Mouse (Mus musculus): ENCODE measurements at regions not wholly inside any gene's neighbourhood (a gene's known extent, or its start where the extent isn't known, plus 50 kb on each side); places are given as distances from the start of the nearest gene placed in this dataset.

- Histone ChIP-seq H3K27me3 (ENCODE audit: insufficient read depth, low read length) (no peaks in the 10 kb centered on the region), H3K27ac (ENCODE audit: low read length) (no peak overlapping the region), H3K4me3 (ENCODE audit: low read length) (no peak overlapping the region), H3K9ac (replicated peaks; ENCODE audit: low read length) (no peak overlapping the region), H3K36me3 (ENCODE audit: insufficient read depth, low read length) (no peaks in the 10 kb centered on the region), H3K4me2 (replicated peaks; ENCODE audit: low read depth, low read length) (no peak overlapping the region), H3K4me1 (ENCODE audit: insufficient read depth, low read length) (peaks cover 5% of the 10 kb centered on the region), H3K9me3 (ENCODE audit: low read length) (no peaks in the 10 kb centered on the region)
- 0 out of 2 replicates have a peak, but pooled peaks have one; percentile 27 for ATAC-seq (ENCODE audit: low FRiP score, low TSS enrichment)
- 39% methylated on average over 9 of the region's 9 CpGs for WGBS
Observed at GRCm38 (mm10) chr13:5425491-5426232, 435.6 kb upstream of the Klf6 start.

- peaks cover 3% of the 10 kb centered on the region; the same call in 1 of the 2 replicates for H3K9me3 ChIP-seq (ENCODE audit: low read length)
- no peak overlapping the region for H3K9ac ChIP-seq (replicated peaks; ENCODE audit: low read length)
- no peaks in the 10 kb centered on the region for H3K27me3 ChIP-seq (ENCODE audit: insufficient read depth, low read length)
- WGBS = 10% methylated on average over 1 of the region's 1 CpGs
- H3K36me3 ChIP-seq (ENCODE audit: insufficient read depth, low read length) = no peaks in the 10 kb centered on the region
- no peak overlapping the region for H3K4me3 ChIP-seq (ENCODE audit: low read length)
- no peak for ATAC-seq (ENCODE audit: low FRiP score, low TSS enrichment)
- no peak overlapping the region for H3K27ac ChIP-seq (ENCODE audit: low read length)
- no peak overlapping the region for H3K4me2 ChIP-seq (replicated peaks; ENCODE audit: low read depth, low read length)
- no peaks in the 10 kb centered on the region for H3K4me1 ChIP-seq (ENCODE audit: insufficient read depth, low read length)
Observed at GRCm38 (mm10) chr13:5433652-5434051, 427.6 kb upstream of the Klf6 start.

DNA sequence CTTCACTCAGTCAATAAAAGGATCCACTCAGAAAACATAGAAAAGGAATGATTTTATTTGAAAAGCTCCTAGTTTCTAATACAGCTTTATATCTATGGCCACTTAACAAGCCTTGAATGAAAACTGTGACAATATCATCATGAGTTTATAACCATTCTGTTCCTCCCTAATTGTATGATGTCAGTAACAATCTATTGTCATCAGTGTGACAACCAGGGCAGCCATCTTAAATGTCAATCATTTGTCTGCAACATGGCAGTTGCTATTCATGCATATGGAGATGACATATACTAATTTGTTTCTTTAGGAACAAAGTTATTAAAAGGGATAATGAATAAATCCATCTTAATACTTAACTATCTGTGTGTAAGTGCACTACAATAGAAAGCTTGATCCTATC, 426.2 kb upstream of the Klf6 start:
- peaks cover 3% of the 10 kb centered on the region; the same call in 1 of the 2 replicates for H3K9me3 ChIP-seq (ENCODE audit: low read length)
- no peak overlapping the region for H3K9ac ChIP-seq (replicated peaks; ENCODE audit: low read length)
- no peaks in the 10 kb centered on the region for H3K27me3 ChIP-seq (ENCODE audit: insufficient read depth, low read length)
- no peaks in the 10 kb centered on the region for H3K36me3 ChIP-seq (ENCODE audit: insufficient read depth, low read length)
- no peaks in the 10 kb centered on the region for H3K4me1 ChIP-seq (ENCODE audit: insufficient read depth, low read length)
- H3K4me2 ChIP-seq (replicated peaks; ENCODE audit: low read depth, low read length) = no peak overlapping the region
- H3K4me3 ChIP-seq (ENCODE audit: low read length) = no peak overlapping the region
- no peak for ATAC-seq (ENCODE audit: low FRiP score, low TSS enrichment)
- H3K27ac ChIP-seq (ENCODE audit: low read length) = no peak overlapping the region

DNA sequence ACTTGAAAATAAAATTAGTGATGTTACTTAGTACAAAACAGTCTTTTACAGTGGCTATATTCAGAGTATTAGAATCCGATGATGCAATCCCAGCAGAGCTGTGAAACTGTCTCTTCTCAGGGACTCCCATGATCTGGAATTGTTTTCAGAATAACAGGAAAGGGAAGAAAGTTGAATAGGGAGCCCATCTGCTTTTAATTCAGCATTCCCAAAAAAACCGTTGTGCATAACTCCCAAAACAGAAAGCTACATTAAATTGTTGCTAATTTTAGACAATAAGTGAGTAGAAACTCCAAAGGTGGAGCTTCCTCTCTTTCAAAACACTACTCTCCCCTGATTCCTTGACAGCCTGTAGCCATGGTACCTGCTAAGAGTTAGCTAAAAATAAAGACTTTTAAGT, 425.1 kb upstream of the Klf6 start:
- Histone ChIP-seq H3K9ac (replicated peaks; ENCODE audit: low read length) (no peak overlapping the region), H3K9me3 (ENCODE audit: low read length) (peaks cover 3% of the 10 kb centered on the region; the same call in 1 of the 2 replicates), H3K4me3 (ENCODE audit: low read length) (no peak overlapping the region), H3K4me2 (replicated peaks; ENCODE audit: low read depth, low read length) (no peak overlapping the region), H3K4me1 (ENCODE audit: insufficient read depth, low read length) (no peaks in the 10 kb centered on the region), H3K36me3 (ENCODE audit: insufficient read depth, low read length) (no peaks in the 10 kb centered on the region), H3K27me3 (ENCODE audit: insufficient read depth, low read length) (no peaks in the 10 kb centered on the region), H3K27ac (ENCODE audit: low read length) (no peak overlapping the region)
- no peak for ATAC-seq (ENCODE audit: low FRiP score, low TSS enrichment)
- WGBS = 62% methylated on average over 2 of the region's 2 CpGs

DNA sequence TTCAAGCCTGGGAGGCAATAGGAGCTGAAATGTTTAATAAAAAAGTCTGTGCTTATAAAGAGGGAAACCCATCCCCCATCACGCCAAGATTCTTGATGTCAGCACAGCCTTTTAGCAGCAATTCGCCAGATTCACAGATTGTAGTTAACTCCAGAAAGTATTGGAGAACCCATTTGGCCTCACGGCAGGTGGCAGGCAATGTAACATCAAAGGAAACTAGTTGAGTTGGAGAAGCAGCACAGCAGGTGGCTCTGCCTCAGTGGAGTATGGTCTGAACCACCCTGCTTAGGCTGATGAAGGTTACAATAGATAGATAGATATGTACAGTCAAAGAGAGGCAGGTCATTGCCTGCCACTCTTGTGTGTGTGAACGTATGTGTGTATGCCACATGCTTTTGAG, 420.8 kb upstream of the Klf6 start:
- ATAC-seq (ENCODE audit: low FRiP score, low TSS enrichment) = no peak
- Histone ChIP-seq H3K9ac (replicated peaks; ENCODE audit: low read length) (no peak overlapping the region), H3K27ac (ENCODE audit: low read length) (no peak overlapping the region), H3K36me3 (ENCODE audit: insufficient read depth, low read length) (no peaks in the 10 kb centered on the region), H3K9me3 (ENCODE audit: low read length) (no peaks in the 10 kb centered on the region), H3K4me3 (ENCODE audit: low read length) (no peak overlapping the region), H3K4me2 (replicated peaks; ENCODE audit: low read depth, low read length) (no peak overlapping the region), H3K4me1 (ENCODE audit: insufficient read depth, low read length) (no peaks in the 10 kb centered on the region), H3K27me3 (ENCODE audit: insufficient read depth, low read length) (no peaks in the 10 kb centered on the region)
- 55% methylated on average over 4 of the region's 4 CpGs for WGBS

DNA sequence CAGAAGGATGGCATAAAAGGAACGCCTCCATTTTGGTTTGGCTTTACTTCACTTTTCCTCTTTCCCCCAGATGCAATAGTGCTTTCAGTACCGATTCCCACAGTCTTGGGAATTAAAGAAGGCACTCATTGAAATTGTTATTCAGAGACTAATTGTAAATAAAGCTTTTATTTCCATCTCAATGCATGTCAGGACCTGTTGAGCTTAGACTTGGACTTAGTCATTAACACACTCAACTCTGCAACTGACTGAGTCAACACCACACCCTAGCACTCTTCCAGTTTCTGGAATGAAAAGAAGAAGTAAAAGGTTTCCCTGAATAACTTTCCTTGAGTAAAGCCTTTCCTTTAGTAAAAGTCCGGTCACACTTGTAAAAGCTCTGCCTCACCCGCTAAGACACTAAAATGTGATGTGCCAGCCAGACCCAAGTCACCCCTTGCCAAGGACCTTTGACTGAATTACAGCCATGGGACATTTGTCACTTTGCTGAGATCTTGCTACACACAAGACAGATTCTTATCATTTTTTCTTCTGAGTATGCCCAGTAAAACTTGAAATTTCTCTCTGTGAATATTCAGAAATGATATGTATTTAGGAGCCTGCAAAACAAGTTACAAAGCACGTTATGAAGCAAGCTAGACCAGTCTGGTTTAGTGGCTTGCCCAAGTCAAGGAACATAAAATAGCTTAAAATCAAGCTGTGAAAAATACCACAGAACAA, 416.4 kb upstream of the Klf6 start:
- no peak for ATAC-seq (ENCODE audit: low FRiP score, low TSS enrichment)
- 87% methylated on average over 5 of the region's 5 CpGs for WGBS
- H3K4me1 ChIP-seq (ENCODE audit: insufficient read depth, low read length) = no peaks in the 10 kb centered on the region

DNA sequence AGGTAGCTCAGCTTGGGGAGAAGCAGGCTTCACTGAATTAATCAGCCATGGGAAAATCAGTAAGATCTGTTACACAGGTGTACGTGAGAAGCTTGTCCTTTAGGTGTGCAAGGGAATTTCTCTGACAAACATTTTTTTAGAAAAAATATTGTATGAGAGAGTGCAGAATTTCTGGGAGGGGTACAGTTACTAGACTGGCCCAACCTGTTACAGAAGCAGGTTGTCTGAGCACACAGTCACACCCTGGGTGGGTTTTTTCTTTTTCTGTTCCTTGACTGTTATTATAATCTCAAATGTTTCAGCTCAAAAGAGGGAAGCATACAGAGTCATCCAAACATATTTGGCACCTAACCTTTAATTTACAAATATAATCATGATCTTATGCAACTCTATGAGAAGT, 412.7 kb upstream of the Klf6 start:
- Histone ChIP-seq H3K9ac (replicated peaks; ENCODE audit: low read length) (no peak overlapping the region), H3K27ac (ENCODE audit: low read length) (no peak overlapping the region), H3K4me3 (ENCODE audit: low read length) (no peak overlapping the region), H3K4me2 (replicated peaks; ENCODE audit: low read depth, low read length) (no peak overlapping the region), H3K36me3 (ENCODE audit: insufficient read depth, low read length) (no peaks in the 10 kb centered on the region), H3K4me1 (ENCODE audit: insufficient read depth, low read length) (no peaks in the 10 kb centered on the region), H3K27me3 (ENCODE audit: insufficient read depth, low read length) (no peaks in the 10 kb centered on the region), H3K9me3 (ENCODE audit: low read length) (no peaks in the 10 kb centered on the region)
- WGBS = 75% methylated on average over 1 of the region's 1 CpGs
- ATAC-seq (ENCODE audit: low FRiP score, low TSS enrichment) = no peak

More for the DNA sequence above, 416.4 kb upstream of the Klf6 start:
- Histone ChIP-seq H3K4me2 (replicated peaks; ENCODE audit: low read depth, low read length) (no peak overlapping the region), H3K9ac (replicated peaks; ENCODE audit: low read length) (no peak overlapping the region), H3K9me3 (ENCODE audit: low read length) (no peaks in the 10 kb centered on the region), H3K36me3 (ENCODE audit: insufficient read depth, low read length) (no peaks in the 10 kb centered on the region), H3K4me3 (ENCODE audit: low read length) (no peak overlapping the region), H3K27ac (ENCODE audit: low read length) (no peak overlapping the region), H3K27me3 (ENCODE audit: insufficient read depth, low read length) (no peaks in the 10 kb centered on the region)

GRCm38 (mm10) chr13:5480779-5481178, 380.5 kb upstream of the Klf6 start:
- no peak overlapping the region for H3K9ac ChIP-seq (replicated peaks; ENCODE audit: low read length)
- ATAC-seq (ENCODE audit: low FRiP score, low TSS enrichment) = no peak
- no peaks in the 10 kb centered on the region for H3K36me3 ChIP-seq (ENCODE audit: insufficient read depth, low read length)
- 81% methylated on average over 2 of the region's 2 CpGs for WGBS
- no peak overlapping the region for H3K4me3 ChIP-seq (ENCODE audit: low read length)
- no peak overlapping the region for H3K4me2 ChIP-seq (replicated peaks; ENCODE audit: low read depth, low read length)
- no peaks in the 10 kb centered on the region for H3K4me1 ChIP-seq (ENCODE audit: insufficient read depth, low read length)
- no peaks in the 10 kb centered on the region for H3K9me3 ChIP-seq (ENCODE audit: low read length)
- no peak overlapping the region for H3K27ac ChIP-seq (ENCODE audit: low read length)
- no peaks in the 10 kb centered on the region for H3K27me3 ChIP-seq (ENCODE audit: insufficient read depth, low read length)

DNA sequence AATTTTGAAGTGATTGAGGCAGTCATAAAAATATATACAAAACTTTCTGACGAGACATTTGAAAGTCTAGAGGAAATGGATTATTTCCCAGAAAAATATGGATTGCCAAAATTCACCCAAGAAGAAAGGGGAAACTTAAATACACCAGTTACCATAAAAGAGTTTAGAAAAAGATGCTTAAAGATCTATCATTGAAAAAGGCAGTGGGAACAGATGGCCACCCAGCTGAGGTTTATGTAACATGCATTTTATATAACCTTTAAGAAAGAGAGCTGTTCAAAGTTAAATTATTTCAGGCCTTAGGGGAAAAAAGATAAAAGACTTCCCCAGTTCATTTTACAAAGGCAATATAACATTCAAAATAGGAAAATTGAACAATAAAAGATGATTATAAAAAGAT, 369.0 kb upstream of the Klf6 start:
- no peak for ATAC-seq (ENCODE audit: low FRiP score, low TSS enrichment)
- Histone ChIP-seq H3K4me3 (ENCODE audit: low read length) (no peak overlapping the region), H3K9me3 (ENCODE audit: low read length) (no peaks in the 10 kb centered on the region), H3K27ac (ENCODE audit: low read length) (no peak overlapping the region), H3K36me3 (ENCODE audit: insufficient read depth, low read length) (no peaks in the 10 kb centered on the region), H3K4me1 (ENCODE audit: insufficient read depth, low read length) (no peaks in the 10 kb centered on the region), H3K27me3 (ENCODE audit: insufficient read depth, low read length) (no peaks in the 10 kb centered on the region), H3K9ac (replicated peaks; ENCODE audit: low read length) (no peak overlapping the region), H3K4me2 (replicated peaks; ENCODE audit: low read depth, low read length) (no peak overlapping the region)
- WGBS = 72% methylated on average over 1 of the region's 1 CpGs

DNA sequence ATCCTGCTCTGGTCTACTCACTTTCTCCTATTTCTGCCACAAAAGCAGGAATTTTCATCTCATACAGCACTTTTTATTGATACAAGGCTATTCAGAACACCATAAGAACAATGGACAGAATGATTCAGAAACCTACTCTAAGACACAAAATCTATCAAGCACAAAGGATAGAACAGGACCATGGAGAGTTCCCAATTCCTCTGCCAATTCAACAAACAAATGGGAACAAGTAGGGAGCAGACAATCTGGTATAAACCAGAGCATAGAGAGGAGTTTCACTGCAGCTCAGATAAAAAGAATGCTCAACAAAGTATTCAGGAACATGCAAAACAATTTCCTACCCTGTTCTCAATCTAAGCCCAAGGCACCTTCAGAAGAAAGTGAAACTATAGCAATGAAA, 363.7 kb upstream of the Klf6 start:
- no peak for ATAC-seq (ENCODE audit: low FRiP score, low TSS enrichment)
- Histone ChIP-seq H3K4me3 (ENCODE audit: low read length) (no peak overlapping the region), H3K9ac (replicated peaks; ENCODE audit: low read length) (no peak overlapping the region), H3K9me3 (ENCODE audit: low read length) (no peaks in the 10 kb centered on the region), H3K27me3 (ENCODE audit: insufficient read depth, low read length) (no peaks in the 10 kb centered on the region), H3K27ac (ENCODE audit: low read length) (no peak overlapping the region), H3K36me3 (ENCODE audit: insufficient read depth, low read length) (no peaks in the 10 kb centered on the region), H3K4me1 (ENCODE audit: insufficient read depth, low read length) (no peaks in the 10 kb centered on the region), H3K4me2 (replicated peaks; ENCODE audit: low read depth, low read length) (no peak overlapping the region)
